Mouse (Mus musculus) neutrophil, adult 5-6 weeks (primary cell): ENCODE measurements around the gene Rag2. TPM values are rescaled to one million over a fixed set of nuclear protein-coding genes. Genes with fewer than 3 reads are reported as not detected.

Experiments used
- ATAC-seq: fragments of 151-379, 151-347 bp; 2 replicates; pipeline ENCODE4 v1.8.0; 2017; ENCODE audit warnings: mild to moderate bottlenecking, moderate TSS enrichment; ENCODE audit not compliant: insufficient number of reproducible peaks, poor library complexity, low FRiP score, severe bottlenecking; ENCODE audit errors: extremely low read depth
- total RNA-seq: library from RNA; stranded (forward); fragments of 200-1000 nt; gene quantifications from 2 replicates; pipeline ENCODE4 v1.2.3, GENCODE M21; 2017

Gene Rag2
- total RNA-seq, 1 experiment from 2014 or later = not detected

DNA sequence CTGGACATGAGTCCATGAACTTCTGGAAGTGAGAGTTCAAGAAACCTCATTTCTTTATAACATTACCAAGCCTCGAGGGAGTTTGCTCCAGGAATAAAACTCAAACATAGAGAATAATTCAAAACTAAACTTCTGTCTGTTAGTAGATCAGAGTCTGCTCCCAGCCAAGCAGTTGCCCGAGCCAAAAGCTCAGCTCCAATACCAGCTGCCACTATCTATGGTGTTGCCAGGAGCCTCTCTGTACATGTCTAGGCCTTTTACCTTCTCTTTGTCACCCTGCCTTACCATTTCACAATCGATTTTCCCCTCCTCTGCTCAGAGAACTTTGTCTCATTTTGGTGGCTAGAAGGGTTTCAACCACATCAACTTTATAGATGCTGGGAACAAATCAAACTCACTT lies 49.0 kb downstream of the Rag2 start:
- ATAC-seq = no peak

DNA sequence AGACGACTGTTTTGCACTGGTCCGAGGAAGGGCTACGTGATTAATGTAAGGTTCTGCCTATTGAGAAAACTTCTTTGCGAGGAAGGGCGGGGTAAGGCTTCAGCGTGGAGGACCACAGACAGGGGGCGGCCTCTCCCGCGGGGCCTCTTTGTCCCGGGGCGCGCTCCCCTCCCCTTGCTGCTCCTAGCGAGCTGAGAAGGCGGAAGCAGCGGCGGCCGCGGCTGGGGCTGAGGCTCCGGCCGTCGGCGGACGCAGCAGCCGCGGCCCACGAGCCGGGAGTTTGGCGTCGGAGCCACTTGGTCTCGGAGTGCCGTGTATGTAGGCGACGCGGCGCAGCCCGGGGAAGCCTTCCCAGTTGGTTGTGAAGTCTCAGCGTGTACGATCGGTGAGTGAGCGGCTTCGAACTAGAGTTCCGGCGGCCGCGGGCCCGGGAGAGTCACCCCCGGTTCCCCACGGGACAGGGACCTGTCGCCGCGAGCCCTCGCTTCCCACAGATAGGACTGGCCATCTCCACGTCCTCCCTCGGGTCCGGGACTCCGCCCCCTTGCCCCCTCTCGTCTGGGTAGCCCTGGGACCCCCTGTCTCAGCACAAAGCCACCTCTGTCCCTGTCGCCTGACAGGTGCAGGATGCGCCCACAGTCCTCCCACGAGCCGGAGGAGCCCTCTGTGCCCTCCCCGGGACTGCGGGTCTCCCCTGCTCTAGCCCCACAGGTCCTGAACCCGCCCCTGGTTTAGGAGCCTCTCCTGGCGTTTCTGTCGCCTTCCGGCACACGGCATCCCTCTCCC lies 53.9 kb downstream of the Rag2 start, which contains the start of gene Traf6:
Gene Traf6, plus strand, starts transcription at position 194 of the 786 bp plus-strand sequence.
- ATAC-seq = peak; percentile 96

DNA sequence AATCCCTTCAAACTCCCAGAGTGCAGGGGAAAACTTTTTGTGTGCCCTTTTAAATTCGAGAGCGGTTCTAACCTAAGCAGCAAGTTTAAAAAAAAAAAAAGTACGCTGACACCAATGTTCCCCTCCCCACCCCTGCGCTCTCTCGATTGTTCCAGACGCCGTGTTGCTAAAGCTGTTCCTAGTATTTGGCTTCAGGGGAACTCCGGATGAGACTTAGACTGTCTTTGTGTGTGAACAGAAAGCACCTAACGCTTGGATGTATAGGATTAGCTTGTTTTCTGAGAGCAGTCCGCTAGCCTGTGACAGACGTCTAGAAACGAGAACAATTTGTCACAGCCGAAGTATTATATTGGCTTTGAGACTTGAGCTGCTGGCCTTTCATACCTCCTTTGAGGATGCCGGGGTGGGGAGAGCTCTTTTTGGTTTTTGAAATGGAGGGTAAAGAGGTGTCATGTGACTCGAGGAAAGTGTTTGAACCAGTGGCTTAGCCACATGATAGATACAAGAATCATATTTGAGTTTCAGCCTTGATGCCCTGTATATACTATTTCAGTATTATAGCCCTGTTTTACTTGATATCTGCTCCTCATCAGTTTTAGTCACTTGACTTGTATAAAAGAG lies 54.8 kb downstream of the Rag2 start:
- ATAC-seq = no peak

Other genes starting within 250 kb of the Rag2 start
- 1.5 and 1.7 TPM in 2 replicates for gene Rag1, start 24.8 kb downstream of the Rag2 start, total RNA-seq
- 0.93 and 2.6 TPM in 2 replicates for gene B230118H07Rik, start 24.8 kb downstream of the Rag2 start, total RNA-seq
- 24.6 and 26.2 TPM in 2 replicates for gene Traf6, start 53.7 kb downstream of the Rag2 start, total RNA-seq